Mouse (Mus musculus) kidney, adult 9 months (tissue): ENCODE data around the gene Ccr4.
"Not testable (repeated sequence)": the region's sequence is repeated elsewhere in the genome, so short reads cannot be mapped to it uniquely, and the experiment has no call there.

Experiments used
- DNase-seq: peaks from one replicate; pipeline ENCODE4 v3.0.0; 2022

Ccr4 gene

GRCm38 (mm10) chr9:114522041-114522440 lies 17.3 kb upstream of the Ccr4 start:
- no peak for DNase-seq

GRCm38 (mm10) chr9:114520529-114520928 lies 15.8 kb upstream of the Ccr4 start:
- not testable (repeated sequence) for DNase-seq

- DNase-seq: no peak
Observed at GRCm38 (mm10) chr9:114518812-114519477, 14.2 kb upstream of the Ccr4 start.

GRCm38 (mm10) chr9:114517924-114518497 lies 13.3 kb upstream of the Ccr4 start:
- DNase-seq: no peak

- DNase-seq: no peak
Observed at GRCm38 (mm10) chr9:114515364-114515763, 10.6 kb upstream of the Ccr4 start, which contains the start of gene C130032M10Rik. Gene C130032M10Rik, plus strand, starts transcription at chr9:114515697.

- no peak for DNase-seq
Observed at GRCm38 (mm10) chr9:114512831-114513230, 8.1 kb upstream of the Ccr4 start.

GRCm38 (mm10) chr9:114509785-114510184 lies 5.1 kb upstream of the Ccr4 start:
- no peak for DNase-seq

- DNase-seq: no peak
Observed at GRCm38 (mm10) chr9:114507421-114507820, 2.7 kb upstream of the Ccr4 start.

- no peak for DNase-seq
Observed at GRCm38 (mm10) chr9:114506564-114506963, 1.8 kb upstream of the Ccr4 start.

GRCm38 (mm10) chr9:114502711-114503427 lies 1.8 kb downstream of the Ccr4 start:
- no peak for DNase-seq

- DNase-seq: no peak
Observed at GRCm38 (mm10) chr9:114501913-114502312, 2.8 kb downstream of the Ccr4 start.

- no peak for DNase-seq
Observed at GRCm38 (mm10) chr9:114501111-114501510, 3.6 kb downstream of the Ccr4 start.

- peak; percentile 80 for DNase-seq
Observed at GRCm38 (mm10) chr9:114499783-114500515, 4.8 kb downstream of the Ccr4 start.

- DNase-seq: peak; percentile 86
Observed at GRCm38 (mm10) chr9:114498218-114498617, 6.5 kb downstream of the Ccr4 start.

- DNase-seq: no peak
Observed at GRCm38 (mm10) chr9:114496469-114496868, 8.2 kb downstream of the Ccr4 start.

- no peak for DNase-seq
Observed at GRCm38 (mm10) chr9:114487481-114488258, 17.0 kb downstream of the Ccr4 start.

GRCm38 (mm10) chr9:114486808-114487207 lies 17.9 kb downstream of the Ccr4 start:
- no peak for DNase-seq

- DNase-seq: no peak
Observed at GRCm38 (mm10) chr9:114484771-114485170, 19.9 kb downstream of the Ccr4 start.

GRCm38 (mm10) chr9:114480940-114481339 lies 23.8 kb downstream of the Ccr4 start:
- no peak for DNase-seq

- DNase-seq: no peak
Observed at GRCm38 (mm10) chr9:114477019-114477418, 27.7 kb downstream of the Ccr4 start.

GRCm38 (mm10) chr9:114471892-114472291 lies 32.8 kb downstream of the Ccr4 start:
- DNase-seq: no peak

GRCm38 (mm10) chr9:114468701-114469100 lies 36.0 kb downstream of the Ccr4 start:
- DNase-seq: no peak

GRCm38 (mm10) chr9:114468217-114468616 lies 36.5 kb downstream of the Ccr4 start:
- DNase-seq: no peak
